Mouse (Mus musculus) neural tube, embryonic 15.5 days (tissue): ENCODE results near the gene Col24a1. TPM values are rescaled to one million over a fixed set of nuclear protein-coding genes. Genes with fewer than 3 reads are reported as not detected.
A peak's percentile ranks its signal among the peaks of the same experiment; 100 is the strongest.

Experiments
- ATAC-seq: fragments of 200-750 bp; cut with Nextera tagmentation; 2 replicates; pipeline ENCODE4 v1.8.0; 2017; ENCODE audit warnings: mild to moderate bottlenecking, moderate TSS enrichment, moderate library complexity; ENCODE audit not compliant: low FRiP score
- H3K27ac ChIP-seq: fragments of 300-500 bp; sonication (generic); replicated peaks from 2 replicates; pipeline ENCODE4 v1.5.1; 2015; ENCODE audit warnings: mild to moderate bottlenecking, inconsistent platforms
- H3K27me3 ChIP-seq: fragments of 300-500 bp; sonication (generic); replicated peaks from 2 replicates; pipeline ENCODE4 v1.6.1; 2015; ENCODE audit warnings: inconsistent platforms
- H3K36me3 ChIP-seq: fragments of 300-500 bp; sonication (generic); 2 replicates; pipeline ENCODE4 v1.6.1; 2015; ENCODE audit warnings: inconsistent platforms
- H3K4me1 ChIP-seq: fragments of 300-500 bp; sonication (generic); 2 replicates; pipeline ENCODE4 v1.6.1; 2015; ENCODE audit warnings: inconsistent platforms
- H3K4me2 ChIP-seq: fragments of 300-500 bp; sonication (generic); 2 replicates; pipeline ENCODE4 v1.6.1; 2015; ENCODE audit warnings: inconsistent platforms, mild to moderate bottlenecking, moderate library complexity
- H3K4me3 ChIP-seq: fragments of 300-500 bp; sonication (generic); replicated peaks from 2 replicates; pipeline ENCODE4 v1.5.1; 2015; ENCODE audit warnings: mild to moderate bottlenecking, inconsistent platforms
- H3K9ac ChIP-seq: fragments of 300-500 bp; sonication (generic); replicated peaks from 2 replicates; pipeline ENCODE4 v1.6.1; 2015; ENCODE audit warnings: mild to moderate bottlenecking, inconsistent platforms
- H3K9me3 ChIP-seq: fragments of 300-500 bp; sonication (generic); replicated peaks from 2 replicates; pipeline ENCODE4 v1.6.1; 2016; ENCODE audit warnings: inconsistent platforms
- WGBS: fragments of 180-500 bp; shearing (Covaris S2); methylation state at CpG from one replicate; pipeline ENCODE4 v1.1.7; 2015; ENCODE audit warnings: mixed read lengths; 5-methylcytosine and 5-hydroxymethylcytosine counted together
- polyA plus RNA-seq: library from polyadenylated mRNA; unstranded; fragments of >200 nt; fragmentation: Nextera tagmentation; extraction: Ambion mirVana; gene quantifications from 2 replicates; pipeline ENCODE4 v1.2.1, GENCODE M21; 2015

The Col24a1 gene
- polyA plus RNA-seq, 1 experiment from 2014 or later = 1.5 TPM

DNA sequence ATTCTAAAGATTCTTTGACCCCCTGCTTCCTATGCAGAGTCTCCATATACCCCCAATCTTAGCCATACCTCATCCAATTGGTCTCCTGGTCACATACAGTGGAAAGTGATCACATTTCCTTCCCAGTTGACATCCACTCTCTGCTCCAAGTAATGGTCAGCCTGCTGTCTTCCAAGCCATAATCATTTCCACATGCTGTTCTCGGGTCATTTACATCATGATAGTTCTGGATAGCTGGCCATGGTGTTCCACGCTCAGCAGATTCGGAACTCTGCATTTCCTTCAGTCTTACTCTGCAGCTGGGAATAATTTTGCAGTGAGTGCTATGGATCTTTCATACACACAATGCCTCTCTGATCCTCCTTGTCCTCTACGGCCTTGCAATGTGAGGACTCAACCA lies 233.0 kb downstream of the Col24a1 start:
- Histone ChIP-seq H3K27ac (no peak overlapping the region), H3K36me3 (no peaks in the 10 kb centered on the region), H3K9me3 (no peaks in the 10 kb centered on the region), H3K27me3 (no peaks in the 10 kb centered on the region), H3K4me2 (no peak overlapping the region), H3K4me3 (no peak overlapping the region), H3K4me1 (no peaks in the 10 kb centered on the region), H3K9ac (no peak overlapping the region)
- 84% methylated on average over 4 of the region's 4 CpGs for WGBS
- ATAC-seq = no peak

DNA sequence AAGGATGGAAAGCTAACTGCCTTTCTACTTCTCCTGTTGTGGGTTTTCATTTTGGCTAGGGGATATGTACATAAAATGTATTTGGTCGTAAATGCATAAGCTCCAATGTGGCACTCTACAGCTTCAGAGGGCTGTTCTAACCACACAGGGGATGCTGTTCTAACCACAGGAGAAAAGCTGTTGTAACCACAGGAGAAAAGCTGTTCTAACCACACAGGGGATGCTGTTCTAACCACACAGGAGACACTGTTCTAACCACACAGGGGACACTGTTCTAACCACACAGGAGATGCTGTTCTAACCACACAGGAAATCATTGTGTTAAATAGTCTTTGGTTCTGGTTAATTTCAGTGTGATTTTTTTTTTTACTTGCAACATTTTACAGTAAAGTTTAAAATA lies 245.6 kb downstream of the Col24a1 start:
- no peak overlapping the region for H3K27ac ChIP-seq
- no peaks in the 10 kb centered on the region for H3K9me3 ChIP-seq
- no peaks in the 10 kb centered on the region for H3K4me1 ChIP-seq
- H3K4me3 ChIP-seq = no peak overlapping the region
- H3K36me3 ChIP-seq = no peaks in the 10 kb centered on the region
- no peak overlapping the region for H3K9ac ChIP-seq
- ATAC-seq = no peak
- 89% methylated on average over 1 of the region's 1 CpGs for WGBS
- H3K27me3 ChIP-seq = no peaks in the 10 kb centered on the region
- no peak overlapping the region for H3K4me2 ChIP-seq

DNA sequence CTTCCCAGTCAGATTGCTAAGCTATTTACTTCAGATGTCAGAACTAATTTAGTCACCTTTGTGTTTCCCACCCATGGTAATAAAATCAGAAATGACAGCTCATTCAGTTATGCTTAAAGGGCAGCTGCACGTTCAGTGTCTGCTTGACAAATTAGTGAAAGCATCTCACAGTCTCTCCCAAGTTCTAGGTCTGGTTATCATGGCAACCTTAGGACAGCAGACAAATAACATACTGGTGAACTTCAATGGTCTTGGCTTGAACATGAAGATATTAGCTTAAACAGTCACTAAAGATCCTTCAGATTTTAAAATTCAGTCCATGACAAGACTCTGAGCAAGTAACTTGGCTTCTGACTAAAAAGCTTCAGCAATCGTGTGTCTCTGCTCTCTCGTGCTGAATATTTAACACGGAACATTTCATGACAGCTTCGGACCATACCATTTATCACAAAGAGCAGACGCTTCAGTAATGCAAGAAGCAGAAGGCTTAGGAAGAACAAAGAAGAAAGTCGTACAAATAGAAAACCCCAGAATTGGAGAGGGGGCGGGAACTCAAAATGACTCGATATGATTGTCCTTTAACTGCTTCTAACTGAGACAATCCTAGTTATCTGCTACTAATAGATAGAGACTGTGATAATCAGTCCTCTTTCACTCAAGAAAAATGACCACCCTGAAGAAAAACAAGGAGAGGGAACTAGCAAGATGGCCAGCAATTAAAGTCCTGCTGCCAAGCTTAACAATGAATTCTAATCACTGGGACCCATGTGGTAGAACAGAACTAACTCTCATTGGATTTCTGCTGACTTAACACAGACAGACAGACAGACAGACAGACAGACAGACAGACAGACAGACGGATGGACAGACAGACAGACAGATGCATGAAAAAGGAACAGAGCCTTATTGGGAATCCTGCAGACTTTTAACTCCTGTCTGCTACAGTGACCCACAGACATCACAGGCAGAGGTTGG lies 256.5 kb downstream of the Col24a1 start:
- no peak overlapping the region for H3K4me3 ChIP-seq
- no peak overlapping the region for H3K4me2 ChIP-seq
- no peaks in the 10 kb centered on the region for H3K9me3 ChIP-seq
- no peak overlapping the region for H3K27ac ChIP-seq
- 72% methylated on average over 10 of the region's 10 CpGs for WGBS
- 0 out of 2 replicates have a peak, but pooled peaks cover 4% of the 10 kb centered on the region for H3K4me1 ChIP-seq
- H3K9ac ChIP-seq = no peak overlapping the region
- no peaks in the 10 kb centered on the region for H3K36me3 ChIP-seq
- no peak for ATAC-seq
- H3K27me3 ChIP-seq = no peaks in the 10 kb centered on the region

DNA sequence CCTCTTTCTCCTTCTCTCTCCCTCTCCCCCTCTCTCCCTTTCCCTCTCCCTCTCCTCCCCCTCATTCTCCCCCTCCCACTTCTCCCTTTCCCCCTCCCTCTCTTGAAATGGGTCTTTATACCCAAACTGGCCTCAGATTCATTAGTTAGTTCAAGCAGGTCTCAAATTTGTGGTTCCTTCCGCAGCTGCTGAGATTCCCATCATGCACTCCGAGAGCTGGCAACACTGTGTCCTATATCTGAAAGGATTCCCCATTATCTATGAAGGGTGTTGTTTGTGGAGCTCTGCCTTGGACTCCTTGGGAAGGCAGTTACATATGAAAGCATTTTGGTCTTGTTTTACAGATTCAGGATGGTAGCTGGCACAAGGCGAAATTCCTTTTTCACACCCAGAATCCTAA lies 257.9 kb downstream of the Col24a1 start:
- Histone ChIP-seq H3K27me3 (no peaks in the 10 kb centered on the region), H3K9ac (no peak overlapping the region), H3K4me1 (0 out of 2 replicates have a peak, but pooled peaks cover 4% of the 10 kb centered on the region), H3K4me2 (no peak overlapping the region), H3K4me3 (no peak overlapping the region), H3K27ac (no peak overlapping the region), H3K9me3 (no peaks in the 10 kb centered on the region), H3K36me3 (no peaks in the 10 kb centered on the region)
- ATAC-seq = no peak; the same call in 1 of the 2 replicates
- WGBS = 58% methylated on average over 3 of the region's 3 CpGs

DNA sequence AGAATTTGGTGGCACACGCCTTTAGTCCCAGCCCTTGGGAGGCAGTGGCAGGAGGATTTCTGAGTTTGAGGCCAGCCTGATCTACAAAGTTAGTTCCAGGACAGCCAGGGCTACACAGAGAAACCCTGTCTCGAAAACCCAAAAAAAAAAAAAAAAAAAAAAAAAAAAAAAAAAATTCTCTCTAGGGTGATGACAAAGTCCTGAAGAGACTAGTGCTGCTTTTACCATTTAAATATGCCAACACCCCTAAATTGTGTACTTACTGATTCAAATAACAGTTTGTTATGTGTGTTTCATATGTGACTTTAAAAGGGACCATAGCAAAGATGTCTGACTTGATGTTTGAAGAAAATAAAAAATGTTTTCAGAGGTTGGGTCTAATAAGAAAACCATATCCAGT lies 262.1 kb downstream of the Col24a1 start:
- H3K36me3 ChIP-seq = no peaks in the 10 kb centered on the region
- 0 out of 2 replicates have a peak, but pooled peaks cover 1% of the 10 kb centered on the region for H3K4me1 ChIP-seq
- ATAC-seq = no peak
- 84% methylated on average over 2 of the region's 2 CpGs for WGBS
- no peak overlapping the region for H3K4me2 ChIP-seq
- no peak overlapping the region for H3K4me3 ChIP-seq
- no peaks in the 10 kb centered on the region for H3K27me3 ChIP-seq
- no peaks in the 10 kb centered on the region for H3K9me3 ChIP-seq
- H3K27ac ChIP-seq = no peak overlapping the region
- H3K9ac ChIP-seq = no peak overlapping the region

DNA sequence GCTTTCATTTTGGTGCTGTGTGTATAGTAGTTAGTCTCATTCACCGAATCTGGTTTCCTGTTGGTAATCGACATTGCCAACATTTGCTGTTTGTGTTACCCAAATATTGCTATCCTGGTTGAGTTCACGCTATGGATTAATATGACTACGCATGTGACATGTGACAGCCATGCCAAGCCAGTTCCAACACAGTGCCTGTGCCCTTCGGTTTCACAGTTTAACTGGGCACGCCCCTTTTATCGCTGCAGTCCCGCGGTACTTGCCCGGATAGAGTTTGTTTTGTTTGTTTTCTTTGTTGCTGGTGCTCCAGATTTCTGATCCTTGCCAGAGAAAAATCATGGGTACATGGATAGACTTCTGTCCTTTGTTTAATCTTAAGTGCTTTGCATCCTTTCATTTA lies 263.9 kb downstream of the Col24a1 start:
- Histone ChIP-seq H3K27ac (no peak overlapping the region), H3K4me1 (no peaks in the 10 kb centered on the region), H3K27me3 (no peaks in the 10 kb centered on the region), H3K9ac (no peak overlapping the region), H3K36me3 (no peaks in the 10 kb centered on the region), H3K9me3 (no peaks in the 10 kb centered on the region), H3K4me2 (no peak overlapping the region), H3K4me3 (no peak overlapping the region)
- ATAC-seq = no peak
- 94% methylated on average over 10 of the region's 10 CpGs for WGBS

DNA sequence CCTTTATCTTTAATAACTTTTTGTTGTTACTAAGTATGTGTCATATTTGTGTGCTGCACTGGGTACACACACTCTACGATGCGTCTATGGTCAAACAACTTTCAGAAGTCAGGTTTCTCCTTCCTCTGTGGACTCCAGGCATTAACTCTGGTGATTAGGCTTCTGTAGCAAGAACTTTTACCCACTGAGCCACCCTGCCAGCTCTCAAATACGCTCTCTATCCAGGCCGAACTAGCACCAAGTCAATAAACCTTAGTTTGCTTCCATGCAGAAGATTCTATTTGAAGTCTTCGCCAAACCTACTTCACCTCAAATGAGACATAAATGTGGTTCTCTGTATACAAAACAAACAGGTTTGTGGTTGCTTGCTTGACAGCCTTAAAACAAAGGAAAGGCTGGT lies 267.4 kb downstream of the Col24a1 start:
- ATAC-seq = no peak
- 95% methylated on average over 5 of the region's 5 CpGs for WGBS
- H3K9me3 ChIP-seq = no peaks in the 10 kb centered on the region
- H3K4me1 ChIP-seq = no peaks in the 10 kb centered on the region
- no peak overlapping the region for H3K4me3 ChIP-seq
- no peaks in the 10 kb centered on the region for H3K36me3 ChIP-seq
- no peak overlapping the region for H3K27ac ChIP-seq
- no peak overlapping the region for H3K4me2 ChIP-seq
- no peak overlapping the region for H3K9ac ChIP-seq
- no peaks in the 10 kb centered on the region for H3K27me3 ChIP-seq

DNA sequence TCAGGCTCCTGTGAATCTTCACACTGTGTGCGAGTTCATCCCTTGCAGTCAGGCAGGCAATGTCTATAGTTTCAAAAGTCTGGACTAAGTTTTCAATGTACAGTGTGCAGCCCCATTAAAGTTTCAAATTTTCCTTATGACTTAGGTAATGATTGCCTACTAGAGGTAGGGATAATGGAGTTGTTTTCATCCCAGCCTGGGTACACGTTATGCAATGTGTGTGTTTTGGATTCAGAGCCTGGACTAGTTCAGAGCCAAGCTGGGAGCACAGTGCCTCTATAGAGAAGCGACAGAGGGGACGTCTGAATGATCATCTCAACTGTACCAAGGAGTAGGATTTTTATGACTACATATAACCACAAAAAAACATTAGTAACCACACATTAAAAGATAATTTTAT lies 267.8 kb downstream of the Col24a1 start:
- Histone ChIP-seq H3K9me3 (no peaks in the 10 kb centered on the region), H3K36me3 (no peaks in the 10 kb centered on the region), H3K9ac (no peak overlapping the region), H3K27me3 (no peaks in the 10 kb centered on the region), H3K27ac (no peak overlapping the region), H3K4me2 (no peak overlapping the region), H3K4me1 (no peaks in the 10 kb centered on the region), H3K4me3 (no peak overlapping the region)
- no peak for ATAC-seq
- WGBS = 89% methylated on average over 4 of the region's 4 CpGs

DNA sequence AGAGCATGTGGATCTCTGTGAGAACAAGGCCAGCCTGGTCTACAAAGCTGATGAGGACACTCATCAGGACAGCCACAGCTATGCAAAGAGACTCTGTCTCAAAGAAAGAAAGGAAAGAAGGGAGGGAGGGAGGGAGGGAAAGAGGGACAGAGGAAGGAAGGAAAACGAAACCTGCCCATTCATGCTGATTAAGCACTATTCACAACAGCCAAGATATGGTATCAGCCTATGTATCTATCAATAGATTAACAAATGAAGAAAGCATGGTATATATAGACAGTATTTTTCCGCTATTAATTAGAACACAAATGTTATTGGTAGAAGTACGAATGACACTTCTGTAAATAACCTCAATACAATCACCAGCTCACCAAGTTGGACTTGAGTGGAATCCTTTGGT lies 282.2 kb downstream of the Col24a1 start:
- H3K36me3 ChIP-seq = peaks cover 15% of the 10 kb centered on the region
- H3K9me3 ChIP-seq = no peaks in the 10 kb centered on the region
- no peak overlapping the region for H3K4me2 ChIP-seq
- WGBS = 85% methylated on average over 3 of the region's 3 CpGs
- no peak overlapping the region for H3K9ac ChIP-seq
- ATAC-seq = no peak
- peaks cover 19% of the 10 kb centered on the region for H3K4me1 ChIP-seq
- H3K27me3 ChIP-seq = no peaks in the 10 kb centered on the region
- H3K27ac ChIP-seq = no peak overlapping the region
- no peak overlapping the region for H3K4me3 ChIP-seq

DNA sequence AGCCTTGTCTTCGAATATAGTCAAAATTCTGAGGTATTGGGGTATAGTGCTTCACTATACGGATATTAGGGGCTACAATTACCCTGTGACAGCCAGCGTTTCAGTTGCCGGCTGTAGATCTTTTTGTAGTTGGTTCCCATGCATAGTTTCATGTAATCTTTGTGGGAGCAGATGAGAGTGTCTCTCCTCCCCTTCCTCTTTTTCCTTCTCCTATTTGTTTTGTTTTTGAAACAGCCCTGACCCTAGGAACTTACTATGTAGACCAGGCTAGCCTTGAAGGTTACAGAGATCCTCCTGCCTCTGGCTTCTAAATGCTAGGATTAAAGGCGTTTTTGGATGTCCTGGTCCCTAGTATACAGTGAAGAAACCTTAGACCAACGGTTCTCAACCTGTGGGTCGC lies 283.1 kb downstream of the Col24a1 start:
- Histone ChIP-seq H3K27me3 (no peaks in the 10 kb centered on the region), H3K9me3 (no peaks in the 10 kb centered on the region), H3K4me1 (peaks cover 19% of the 10 kb centered on the region), H3K4me2 (peak overlapping the region; percentile 88), H3K9ac (no peak overlapping the region), H3K27ac (no peak overlapping the region), H3K36me3 (peaks cover 15% of the 10 kb centered on the region), H3K4me3 (no peak overlapping the region)
- peak; percentile 7; the same call in 1 of the 2 replicates for ATAC-seq
- 85% methylated on average over 7 of the region's 7 CpGs for WGBS

DNA sequence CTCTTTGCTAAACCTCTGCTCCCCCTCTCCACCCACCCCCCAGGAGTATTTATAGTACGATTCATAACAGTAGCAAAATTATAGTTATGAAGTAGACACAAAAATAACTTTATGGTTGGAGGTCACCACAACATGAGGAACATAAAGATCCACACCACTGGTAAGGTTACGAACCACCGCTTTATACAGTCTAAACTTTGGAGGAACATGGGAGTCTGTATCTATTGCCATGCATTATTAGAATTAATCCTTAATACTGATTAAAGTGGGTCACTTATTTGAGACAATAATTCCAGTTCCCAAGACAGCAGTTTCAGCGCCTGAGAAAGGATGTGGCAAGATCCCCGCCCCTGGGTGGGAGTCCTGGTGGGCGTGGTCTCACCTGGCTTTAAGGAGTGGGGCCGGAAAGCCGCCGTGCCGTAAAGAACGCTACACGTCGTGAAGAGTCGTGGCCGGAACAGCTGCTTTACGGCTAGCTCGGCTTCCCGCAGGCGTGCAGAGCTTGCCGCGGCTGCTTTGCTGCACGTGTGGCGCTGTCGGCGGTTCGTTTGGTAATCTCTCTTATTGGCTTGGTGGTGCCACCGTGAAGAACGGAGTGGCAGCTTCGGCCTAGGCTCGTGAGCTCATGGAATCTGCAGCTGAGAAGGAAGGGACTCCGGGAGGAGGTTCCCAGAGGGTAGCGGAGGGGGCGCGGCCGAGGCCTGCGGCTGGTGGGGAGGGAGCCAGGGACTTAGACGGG lies 283.6 kb downstream of the Col24a1 start, which contains the start of gene Znhit6:
Znhit6 (plus strand) TSS at position 463 of the 739 bp plus-strand sequence.
- peak within 1 kb of the TSS; percentile 67 for H3K9ac ChIP-seq
- H3K27ac ChIP-seq = peak within 1 kb of the TSS; percentile 78
- H3K27me3 ChIP-seq = no peaks in the 10 kb centered on the region
- H3K9me3 ChIP-seq = no peaks in the 10 kb centered on the region
- H3K4me1 ChIP-seq = peaks cover 19% of the 10 kb centered on the region
- peaks cover 18% of the 10 kb centered on the region for H3K36me3 ChIP-seq
- peak; percentile 93 for ATAC-seq
- H3K4me3 ChIP-seq = peak within 1 kb of the TSS; percentile 94
- H3K4me2 ChIP-seq = peak within 1 kb of the TSS; percentile 88
- WGBS = 5% methylated on average over 37 of the region's 37 CpGs

DNA sequence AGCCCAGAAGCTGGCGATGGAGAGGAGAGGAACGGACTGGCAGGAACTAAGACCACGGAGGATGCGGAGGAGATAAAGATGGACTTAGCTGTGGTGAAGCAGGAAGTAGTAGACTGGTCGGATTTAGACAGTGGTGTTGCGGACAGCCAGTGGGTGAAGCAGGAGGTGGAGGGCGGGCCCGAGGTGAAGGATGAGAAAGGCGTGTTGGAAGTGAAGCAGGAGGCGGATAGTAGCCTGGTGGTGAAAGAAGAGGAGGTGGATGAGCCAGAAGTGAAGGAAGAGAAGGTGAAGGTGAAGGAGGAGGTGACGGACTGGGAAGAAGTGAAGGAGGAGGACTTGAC lies 284.2 kb downstream of the Col24a1 start:
- 0% methylated on average over 11 of the region's 11 CpGs for WGBS
- no peak; the same call in 1 of the 2 replicates for ATAC-seq
- Histone ChIP-seq H3K27me3 (no peaks in the 10 kb centered on the region), H3K4me2 (peak overlapping the region; percentile 88), H3K27ac (peak overlapping the region; percentile 78), H3K9ac (peak overlapping the region; percentile 67), H3K4me3 (peak overlapping the region; percentile 94), H3K9me3 (no peaks in the 10 kb centered on the region), H3K4me1 (peaks cover 19% of the 10 kb centered on the region), H3K36me3 (peaks cover 23% of the 10 kb centered on the region)
